In genomic region chr11:85989940-85990493, GRCm38 (mm10) we compare ENCODE assay signal across 8 mouse cellular contexts.
DNase-seq lines count a peak whose midpoint lies in the region; ATAC-seq lines count a peak whose summit lies in the region.

No protein-coding gene starts in this region.

- H3K27ac ChIP-seq in heart, embryonic 14.5 days (replicated peaks in 1 of 2; ENCODE audit: control insufficient read depth in 1 of 2, insufficient read depth in 1 of 2, low read depth in 2 of 2, low read length in 2 of 2): no peak overlapping the region
- H3K27ac ChIP-seq in limb, embryonic 10.5 days: peak overlapping the region; percentile 61
- no peak overlapping the region for H3K27ac ChIP-seq in midbrain, embryonic 13.5 days

- no peaks in the 10 kb centered on the region for H3K9me3 ChIP-seq in heart, embryonic 14.5 days (ENCODE audit: control insufficient read depth, low read length)
- H3K9me3 ChIP-seq in limb, embryonic 10.5 days (replicated peaks): no peaks in the 10 kb centered on the region
- no peaks in the 10 kb centered on the region for H3K9me3 ChIP-seq in midbrain, embryonic 13.5 days

- H3K36me3 ChIP-seq in heart, embryonic 14.5 days (ENCODE audit: control insufficient read depth, insufficient read depth, low read length): no peaks in the 10 kb centered on the region
- H3K36me3 ChIP-seq in limb, embryonic 10.5 days: no peaks in the 10 kb centered on the region
- no peaks in the 10 kb centered on the region for H3K36me3 ChIP-seq in midbrain, embryonic 13.5 days

- peak overlapping the region; percentile 67 for H3K4me2 ChIP-seq in heart, embryonic 14.5 days (ENCODE audit: low read length)
- peak overlapping the region; percentile 47 for H3K4me2 ChIP-seq in midbrain, embryonic 13.5 days (replicated peaks)

- WGBS in heart, embryonic 14.5 days: 11% methylated on average over 11 of the region's 12 CpGs
- WGBS in limb, embryonic 10.5 days: 12% methylated on average over 12 of the region's 12 CpGs
- WGBS in midbrain, embryonic 13.5 days: 8% methylated on average over 12 of the region's 12 CpGs

- H3K4me3 ChIP-seq in heart, embryonic 14.5 days (ENCODE audit: control insufficient read depth in 1 of 2, insufficient read depth in 1 of 2, low read depth in 1 of 2, low read length in 2 of 2): peak overlapping the region; percentile 29 to 34
- H3K4me3 ChIP-seq in limb, embryonic 10.5 days: peak overlapping the region; percentile 35
- H3K4me3 ChIP-seq in midbrain, embryonic 13.5 days (replicated peaks): peak overlapping the region; percentile 22

- H3K27me3 ChIP-seq in heart, embryonic 14.5 days (ENCODE audit: control insufficient read depth, insufficient read depth, low read length): peaks cover 23% of the 10 kb centered on the region; the same call in 1 of the 2 replicates
- H3K27me3 ChIP-seq in limb, embryonic 10.5 days (ENCODE audit: low read depth, poor library complexity, severe bottlenecking): no peaks in the 10 kb centered on the region
- H3K27me3 ChIP-seq in midbrain, embryonic 13.5 days: peaks cover 24% of the 10 kb centered on the region; the same call in 1 of the 2 replicates

- DNase-seq in gastrocnemius, adult 18-20 months (ENCODE audit: low spot score): peak; percentile 13
- no peak for DNase-seq in gastrocnemius, adult 8-10 months (ENCODE audit: low spot score in 2 of 2)
- peak; percentile 8 to 46 for DNase-seq in adrenal gland, postnatal 36 days
- peak; percentile 51 for DNase-seq in limb, embryonic 10.5 days (ENCODE audit: low spot score)
- no peak for DNase-seq in c-Kit-positive CD71-positive TER-119-positive erythroid progenitor cells, embryonic 14.5 days (ENCODE audit: low spot score)
- DNase-seq in left cerebral cortex, postnatal 14 days (ENCODE audit: low spot score in 2 of 2): no peak

- H3K9ac ChIP-seq in heart, embryonic 14.5 days (ENCODE audit: low read length): peak overlapping the region; percentile 13
- no peak overlapping the region for H3K9ac ChIP-seq in midbrain, embryonic 13.5 days (replicated peaks)

- intact Hi-C loops in left cerebral cortex, postnatal 14 days (cut with DNase I): no loop called here

- no peak for ATAC-seq in heart, embryonic 14.5 days (ENCODE audit: insufficient number of reproducible peaks, insufficient read depth, low FRiP score, low read depth)
- ATAC-seq in midbrain, embryonic 13.5 days: no peak

- peaks cover 4 to 5% of the 10 kb centered on the region in 2 experiments; a peak in 1 of 4 replicates for H3K4me1 ChIP-seq in heart, embryonic 14.5 days (ENCODE audit: control insufficient read depth in 2 of 2, insufficient read depth in 2 of 2, low read length in 2 of 2)
- peaks cover 26% of the 10 kb centered on the region for H3K4me1 ChIP-seq in limb, embryonic 10.5 days
- peaks cover 16% of the 10 kb centered on the region for H3K4me1 ChIP-seq in midbrain, embryonic 13.5 days (replicated peaks)

Comparison
In these comparisons a context has a peak if more than half of its experiments do, and no peak if none do; other contexts are left out.
1. DNase-seq: peak in gastrocnemius, adult 18-20 months (single experiment), adrenal gland, postnatal 36 days (2 of 2) and limb, embryonic 10.5 days (single experiment); none in gastrocnemius, adult 8-10 months (0 of 2), c-Kit-positive CD71-positive TER-119-positive erythroid progenitor cells, embryonic 14.5 days (single experiment) and left cerebral cortex, postnatal 14 days (0 of 2).
2. Peak in every context shown above with its lines, with median percentiles within 50 percentile points of each other: H3K4me3 ChIP-seq.